9 mouse cellular contexts compared by ENCODE assay signal in genomic region chr15:65592718-65593477, GRCm38 (mm10).
A peak's percentile ranks its signal among the peaks of the same experiment; 100 is the strongest.
DNase-seq lines count a peak whose midpoint lies in the region; ATAC-seq lines count a peak whose summit lies in the region.
"Had no signal": no experiment of that assay in that cellular context is flagged by ENCODE, and none has a peak within 500 bp of the region (broad histone marks: within the 10 kb centered on the region; RNA-seq: fewer than 3 reads in every experiment).

No protein-coding gene starts in this region.

- H3K4me3 ChIP-seq in neural tube, embryonic 14.5 days (ENCODE audit: low read depth, low read length), result no peak overlapping the region
- H3K4me3 ChIP-seq in liver, embryonic 11.5 days (ENCODE audit: low read depth, low read length), result no peak overlapping the region
- no peak overlapping the region for H3K4me3 ChIP-seq in limb, embryonic 10.5 days

- H3K9ac ChIP-seq in neural tube, embryonic 14.5 days (replicated peaks; ENCODE audit: low read depth, low read length), result no peak overlapping the region
- H3K9ac ChIP-seq in liver, embryonic 11.5 days (ENCODE audit: low read depth, low read length), result no peak overlapping the region

- H3K27me3 ChIP-seq in neural tube, embryonic 14.5 days (ENCODE audit: control insufficient read depth, insufficient read depth, low read length), result no peaks in the 10 kb centered on the region
- H3K27me3 ChIP-seq in liver, embryonic 11.5 days (replicated peaks; ENCODE audit: control insufficient read depth, insufficient read depth, low read length), result no peaks in the 10 kb centered on the region
- no peaks in the 10 kb centered on the region for H3K27me3 ChIP-seq in limb, embryonic 10.5 days (ENCODE audit: low read depth, poor library complexity, severe bottlenecking)
- H3K27me3 ChIP-seq: CH12.LX had no signal

- 33% methylated on average over 2 of the region's 2 CpGs for WGBS in neural tube, embryonic 14.5 days
- 65% methylated on average over 2 of the region's 2 CpGs for WGBS in liver, embryonic 11.5 days
- WGBS in limb, embryonic 10.5 days, result 65% methylated on average over 2 of the region's 2 CpGs

- no peak overlapping the region for H3K27ac ChIP-seq in neural tube, embryonic 14.5 days (ENCODE audit: low read depth, low read length)
- H3K27ac ChIP-seq in liver, embryonic 11.5 days (ENCODE audit: low read depth, low read length), result no peak overlapping the region
- no peak overlapping the region for H3K27ac ChIP-seq in limb, embryonic 10.5 days

- no peaks in the 10 kb centered on the region for H3K36me3 ChIP-seq in neural tube, embryonic 14.5 days (ENCODE audit: control insufficient read depth, insufficient read depth, low read length)
- no peaks in the 10 kb centered on the region for H3K36me3 ChIP-seq in liver, embryonic 11.5 days (ENCODE audit: control insufficient read depth, insufficient read depth, low read length)
- no peaks in the 10 kb centered on the region for H3K36me3 ChIP-seq in limb, embryonic 10.5 days

- no peak overlapping the region for H3K4me2 ChIP-seq in neural tube, embryonic 14.5 days (ENCODE audit: low read depth, low read length)
- H3K4me2 ChIP-seq in liver, embryonic 11.5 days, result no peak overlapping the region

- peak; percentile 1 for DNase-seq in gastrocnemius, adult 18-20 months (ENCODE audit: low spot score)
- DNase-seq in gastrocnemius, postnatal 10 days, result no peak
- DNase-seq in cerebellum, postnatal 14 days, result peak; percentile 5 to 15
- peak; percentile 79 for DNase-seq in layer of hippocampus, adult 11-12 months (ENCODE audit: low spot score)
- DNase-seq in embryo, embryonic 10.5 days (ENCODE audit: low spot score), result no peak
- DNase-seq in liver, embryonic 11.5 days (ENCODE audit: low spot score), result no peak
- DNase-seq in limb, embryonic 10.5 days (ENCODE audit: low spot score), result no peak

- no peaks in the 10 kb centered on the region for H3K4me1 ChIP-seq in neural tube, embryonic 14.5 days (ENCODE audit: control insufficient read depth, insufficient read depth, low read length)
- H3K4me1 ChIP-seq in liver, embryonic 11.5 days (replicated peaks; ENCODE audit: control insufficient read depth, insufficient read depth, low read length), result no peaks in the 10 kb centered on the region
- no peaks in the 10 kb centered on the region for H3K4me1 ChIP-seq in limb, embryonic 10.5 days

- ATAC-seq in neural tube, embryonic 14.5 days (ENCODE audit: low read depth), result peak; percentile 89
- no peak for ATAC-seq in liver, embryonic 11.5 days (replicated peaks; ENCODE audit: low FRiP score)

- H3K9me3 ChIP-seq in neural tube, embryonic 14.5 days (ENCODE audit: control insufficient read depth, low read length), result no peaks in the 10 kb centered on the region
- no peaks in the 10 kb centered on the region for H3K9me3 ChIP-seq in liver, embryonic 11.5 days (ENCODE audit: control insufficient read depth, low read length)
- no peaks in the 10 kb centered on the region for H3K9me3 ChIP-seq in limb, embryonic 10.5 days (replicated peaks)

Comparison
In these comparisons a context has a peak if more than half of its experiments do, and no peak if none do; other contexts are left out.
1. DNase-seq: peak in gastrocnemius, adult 18-20 months (single experiment), cerebellum, postnatal 14 days (2 of 2) and layer of hippocampus, adult 11-12 months (single experiment); none in gastrocnemius, postnatal 10 days (single experiment), embryo, embryonic 10.5 days (single experiment), liver, embryonic 11.5 days (single experiment) and limb, embryonic 10.5 days (single experiment).